Mouse (Mus musculus): Measurements from ENCODE around the gene Fut2.

The Fut2 gene

GRCm38 (mm10) chr7:45639561-45640027 lies 26.6 kb downstream of the Fut2 start, which contains the start of gene Mamstr:
TSS of gene Mamstr (plus strand) at chr7:45639977.
- DNase-seq (ENCODE audit: low read depth, low spot score): no peak

GRCm38 (mm10) chr7:45638623-45639401 lies 27.4 kb downstream of the Fut2 start:
- peak; percentile 100 for DNase-seq (ENCODE audit: low read depth, low spot score)

- no peak for DNase-seq (ENCODE audit: low read depth, low spot score)
Measured at GRCm38 (mm10) chr7:45637710-45638109, 28.5 kb downstream of the Fut2 start.

GRCm38 (mm10) chr7:45635711-45636688 lies 30.2 kb downstream of the Fut2 start:
- DNase-seq (ENCODE audit: low read depth, low spot score): no peak

- no peak for DNase-seq (ENCODE audit: low read depth, low spot score)
Measured at GRCm38 (mm10) chr7:45634946-45635681, 31.1 kb downstream of the Fut2 start.

GRCm38 (mm10) chr7:45632499-45632898 lies 33.7 kb downstream of the Fut2 start:
- DNase-seq (ENCODE audit: low read depth, low spot score): peak; percentile 82

GRCm38 (mm10) chr7:45630064-45630907 lies 35.9 kb downstream of the Fut2 start:
- no peak for DNase-seq (ENCODE audit: low read depth, low spot score)

GRCm38 (mm10) chr7:45628364-45629294 lies 37.6 kb downstream of the Fut2 start:
- DNase-seq (ENCODE audit: low read depth, low spot score): peak; percentile 97

GRCm38 (mm10) chr7:45627261-45627660 lies 38.9 kb downstream of the Fut2 start, which contains the start of gene Rasip1:
TSS of gene Rasip1 (plus strand) at chr7:45627488.
- DNase-seq (ENCODE audit: low read depth, low spot score): no peak

- no peak for DNase-seq (ENCODE audit: low read depth, low spot score)
Measured at GRCm38 (mm10) chr7:45626571-45627076, 39.6 kb downstream of the Fut2 start.

GRCm38 (mm10) chr7:45625481-45625880 lies 40.7 kb downstream of the Fut2 start:
- DNase-seq (ENCODE audit: low read depth, low spot score): no peak

GRCm38 (mm10) chr7:45624718-45625117 lies 41.5 kb downstream of the Fut2 start:
- DNase-seq (ENCODE audit: low read depth, low spot score): no peak

GRCm38 (mm10) chr7:45623507-45623906 lies 42.7 kb downstream of the Fut2 start:
- DNase-seq (ENCODE audit: low read depth, low spot score): no peak

GRCm38 (mm10) chr7:45621443-45621842 lies 44.8 kb downstream of the Fut2 start, which contains the start of gene Izumo1:
TSS of gene Izumo1 (plus strand) at chr7:45621811.
- DNase-seq (ENCODE audit: low read depth, low spot score): no peak

- no peak for DNase-seq (ENCODE audit: low read depth, low spot score)
Measured at GRCm38 (mm10) chr7:45619592-45619991, 46.6 kb downstream of the Fut2 start.

- no peak for DNase-seq (ENCODE audit: low read depth, low spot score)
Measured at GRCm38 (mm10) chr7:45618316-45618715, 47.9 kb downstream of the Fut2 start.

GRCm38 (mm10) chr7:45617042-45617695 lies 49.0 kb downstream of the Fut2 start, which contains the start of gene Fut1:
TSS of gene Fut1 (plus strand) at chr7:45617289.
- peak; percentile 61 for DNase-seq (ENCODE audit: low read depth, low spot score)

GRCm38 (mm10) chr7:45616277-45616676 lies 49.9 kb downstream of the Fut2 start:
- no peak for DNase-seq (ENCODE audit: low read depth, low spot score)
